Mouse (Mus musculus) liver, embryonic 14.5 days (tissue): Measurements from ENCODE around the gene Fuk.

Experiments used
- CTCF ChIP-seq: IDR thresholded peaks from 2 replicates; pipeline ENCODE4 v1.5.1; 2016; ENCODE audit warnings: antibody characterized with exemption, low read depth, control low read depth
- EP300 ChIP-seq: IDR thresholded peaks from 2 replicates; pipeline ENCODE4 v1.6.1; 2016; ENCODE audit warnings: antibody characterized with exemption, low read depth

GRCm38 (mm10) chr8:110859651-110860501, 42.4 kb downstream of the Fuk start:
- TF ChIP-seq CTCF (peak; percentile 53), EP300 (no peak)
